Mouse (Mus musculus) macrophage (primary cell): ENCODE data around the gene Aco1. TPM values are rescaled to one million over a fixed set of nuclear protein-coding genes. Genes with fewer than 3 reads are reported as not detected.
A peak's percentile ranks its signal among the peaks of the same experiment; 100 is the strongest.

Source experiments
- H3K27ac ChIP-seq: fragments of 350-480 bp; formaldehyde crosslinking; 2 replicates; pipeline ENCODE4 v1.9.0; 2021
- H3K36me3 ChIP-seq: fragments of 350-480 bp; formaldehyde crosslinking; 2 replicates; pipeline ENCODE4 v1.9.0; 2021; ENCODE audit errors: inconsistent target
- H3K4me3 ChIP-seq: fragments of 350-480 bp; formaldehyde crosslinking; 2 replicates; pipeline ENCODE4 v1.9.0; 2021; ENCODE audit errors: inconsistent target
- H3K79me2 ChIP-seq: fragments of 350-480 bp; formaldehyde crosslinking; 2 replicates; pipeline ENCODE4 v1.9.0; 2021; ENCODE audit errors: inconsistent target
- WGBS: methylation state at CpG from one replicate; pipeline ENCODE4 v1.1.7; 2026; ENCODE audit warnings: inconsistent platforms; ENCODE audit not compliant: missing documents; 5-methylcytosine and 5-hydroxymethylcytosine counted together
- polyA plus RNA-seq: library from polyadenylated mRNA; stranded (reverse); fragments of 250-400 nt; gene quantifications from 3 replicates; pipeline ENCODE4 v1.2.4, GENCODE M21; 2018; ENCODE audit warnings: inconsistent platforms

Aco1 gene
- polyA plus RNA-seq, 1 experiment from 2014 or later: 41.5 TPM

DNA sequence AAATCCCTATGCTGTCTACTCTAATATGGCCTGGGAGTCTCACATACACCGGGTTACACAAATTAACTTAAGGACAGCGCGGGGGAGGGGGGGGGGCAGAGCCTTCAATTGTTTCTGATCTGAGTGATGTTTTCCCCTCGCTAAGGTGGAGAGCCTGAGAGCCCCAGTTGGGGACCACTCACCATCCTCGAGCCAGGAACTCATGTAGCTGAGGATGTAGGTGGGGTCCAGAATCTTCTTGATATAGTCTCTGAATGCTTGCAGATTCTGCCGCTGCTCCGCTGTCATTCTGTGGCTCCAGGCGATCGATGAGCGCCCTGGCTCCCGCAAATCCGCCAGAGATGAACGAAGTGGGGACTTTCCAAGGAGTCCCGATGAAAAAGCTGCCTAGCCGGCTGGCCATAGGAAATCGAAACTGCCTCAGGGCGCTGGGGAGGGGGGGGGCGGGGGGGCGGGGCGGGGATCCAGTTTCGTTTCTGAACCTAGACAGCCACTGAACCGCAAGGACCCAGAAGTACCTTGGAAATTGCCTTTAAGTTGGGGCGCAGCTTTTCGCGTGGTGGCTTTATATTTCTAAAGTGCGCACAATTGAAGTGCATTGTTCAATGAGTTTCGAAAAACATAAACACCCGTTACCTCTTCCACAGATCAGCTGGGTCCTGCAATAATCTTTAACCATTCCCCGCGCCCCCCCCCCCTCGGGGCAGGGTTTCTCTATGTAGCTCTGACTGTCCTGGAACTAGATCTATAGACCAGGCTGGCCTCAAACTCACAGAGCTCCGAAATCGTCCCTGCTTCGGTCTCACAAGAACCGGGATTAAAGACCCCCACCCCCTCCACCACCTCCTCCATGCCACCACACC is 96.8 kb downstream of the Aco1 start, which contains the start of gene Ddx58:
Ddx58 (minus strand) TSS at position 420 of the 863 bp plus-strand sequence.
- Histone ChIP-seq H3K27ac (peak within 1 kb of the TSS; percentile 82), H3K4me3 (peak within 1 kb of the TSS; percentile 92), H3K79me2 (peaks cover 49% of the 10 kb centered on the region), H3K36me3 (peaks cover 6% of the 10 kb centered on the region)
- WGBS: 3% methylated on average over 35 of the region's 35 CpGs

DNA sequence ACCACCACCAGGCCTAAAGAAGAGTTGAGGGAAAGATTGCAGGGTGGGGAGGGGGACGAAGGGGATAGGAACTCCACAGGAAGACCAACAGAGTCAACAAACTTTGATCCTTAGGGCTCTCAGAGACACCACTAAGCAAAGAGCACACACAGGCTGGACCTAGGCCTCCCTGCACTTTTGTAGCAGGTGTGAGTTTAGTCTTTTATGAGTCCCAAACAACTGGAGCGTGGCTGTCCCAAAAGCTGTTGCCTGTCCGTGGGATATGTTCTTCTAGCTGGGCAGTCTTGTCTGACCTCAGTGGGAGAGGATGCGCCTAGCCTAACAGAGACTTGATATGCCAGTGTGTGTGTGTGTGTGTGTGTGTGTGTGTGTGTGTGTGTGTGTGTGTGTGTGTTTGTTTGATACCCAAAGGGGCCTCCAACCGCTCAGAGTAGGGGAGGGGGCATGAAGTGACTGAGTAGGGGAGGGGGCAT is 97.4 kb downstream of the Aco1 start:
- 70% methylated on average over 5 of the region's 5 CpGs for WGBS

DNA sequence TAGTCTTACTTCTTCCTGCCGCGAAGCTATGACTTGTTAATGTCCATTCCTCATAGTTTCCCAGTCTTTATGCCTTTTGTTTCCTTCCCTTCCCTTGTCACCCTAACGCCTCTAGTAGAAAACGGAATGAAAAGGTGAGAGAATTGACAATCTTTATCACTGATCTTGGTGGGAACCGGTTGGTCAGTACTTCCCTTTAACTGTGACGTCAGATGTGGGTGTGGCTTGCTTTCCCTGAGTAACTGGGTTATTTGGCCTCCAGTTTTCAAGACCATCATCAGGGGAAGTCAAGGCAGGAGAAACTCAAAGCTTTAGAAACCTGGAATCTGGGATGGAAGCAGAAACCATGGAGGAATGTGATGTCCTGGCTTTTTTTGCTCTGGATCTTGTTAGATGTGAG is 99.0 kb downstream of the Aco1 start:
- H3K79me2 ChIP-seq: peaks cover 27% of the 10 kb centered on the region
- H3K36me3 ChIP-seq: no peaks in the 10 kb centered on the region
- WGBS: 58% methylated on average over 6 of the region's 6 CpGs
- no peak overlapping the region for H3K4me3 ChIP-seq
- no peak overlapping the region for H3K27ac ChIP-seq

More for the DNA sequence above, 97.4 kb downstream of the Aco1 start:
- no peaks in the 10 kb centered on the region for H3K36me3 ChIP-seq
- peaks cover 42% of the 10 kb centered on the region for H3K79me2 ChIP-seq
- H3K27ac ChIP-seq: peak overlapping the region; percentile 82
- peak overlapping the region; percentile 92; the same call in 1 of the 2 replicates for H3K4me3 ChIP-seq

GRCm38 (mm10) chr4:40243006-40243405 is 100.1 kb downstream of the Aco1 start:
- 89% methylated on average over 4 of the region's 4 CpGs for WGBS
- no peaks in the 10 kb centered on the region for H3K36me3 ChIP-seq
- H3K79me2 ChIP-seq: peaks cover 16% of the 10 kb centered on the region
- H3K27ac ChIP-seq: no peak overlapping the region
- no peak overlapping the region for H3K4me3 ChIP-seq

- peaks cover 6% of the 10 kb centered on the region for H3K79me2 ChIP-seq
- H3K27ac ChIP-seq: peak overlapping the region; percentile 42
- no peaks in the 10 kb centered on the region for H3K36me3 ChIP-seq
- H3K4me3 ChIP-seq: no peak overlapping the region
- WGBS: 2% methylated on average over 8 of the region's 8 CpGs
These were observed 101.2 kb downstream of the Aco1 start for GRCm38 (mm10) chr4:40244035-40244434.

Other genes with a start within 250 kb of the Aco1 start
- 54.8 to 145 TPM (median 63.2 TPM) in 3 replicates for gene Ddx58, start 96.7 kb downstream of the Aco1 start, polyA plus RNA-seq
- 0.82 to 5.0 TPM (median 4.7 TPM) in 3 replicates for gene Smim27, start 126.5 kb downstream of the Aco1 start, polyA plus RNA-seq
- 31.6 to 53.7 TPM (median 31.7 TPM) in 3 replicates for gene Topors, start 126.8 kb downstream of the Aco1 start, polyA plus RNA-seq
- gene Ndufb6, start 136.3 kb downstream of the Aco1 start, polyA plus RNA-seq: 20.0 to 125 TPM (median 65.2 TPM) in 3 replicates